Mouse (Mus musculus) neural tube, embryonic 12.5 days (tissue): ENCODE results near the gene Rars. TPM values are rescaled to one million over a fixed set of nuclear protein-coding genes. Genes with fewer than 3 reads are reported as not detected.

Experiments used
- ATAC-seq: fragments of 200-750 bp; cut with Nextera tagmentation; 2 replicates; pipeline ENCODE4 v1.8.0; 2017; ENCODE audit warnings: low read depth, mild to moderate bottlenecking, moderate TSS enrichment, moderate library complexity; ENCODE audit not compliant: low FRiP score
- H3K27ac ChIP-seq: fragments of 300-500 bp; sonication (generic); 2 replicates; pipeline ENCODE4 v1.5.1; 2016
- H3K27me3 ChIP-seq: fragments of 300-500 bp; sonication (generic); replicated peaks from 2 replicates; pipeline ENCODE4 v1.6.1; 2016; ENCODE audit warnings: mild to moderate bottlenecking
- H3K36me3 ChIP-seq: fragments of 300-500 bp; sonication (generic); 2 replicates; pipeline ENCODE4 v1.6.1; 2016; ENCODE audit warnings: mild to moderate bottlenecking
- H3K4me1 ChIP-seq: fragments of 300-500 bp; sonication (generic); 2 replicates; pipeline ENCODE4 v1.6.1; 2016
- H3K4me2 ChIP-seq: fragments of 300-500 bp; sonication (generic); replicated peaks from 2 replicates; pipeline ENCODE4 v1.6.1; 2016; ENCODE audit warnings: mild to moderate bottlenecking
- H3K4me3 ChIP-seq: fragments of 300-500 bp; sonication (generic); 2 replicates; pipeline ENCODE4 v1.5.1; 2016
- H3K9ac ChIP-seq: fragments of 300-500 bp; sonication (generic); 2 replicates; pipeline ENCODE4 v1.6.1; 2016; ENCODE audit warnings: mild to moderate bottlenecking
- H3K9me3 ChIP-seq: fragments of 300-500 bp; sonication (generic); 2 replicates; pipeline ENCODE4 v1.6.1; 2016; ENCODE audit warnings: mild to moderate bottlenecking
- WGBS: fragments of 180-500 bp; shearing (Covaris S2); methylation state at CpG from one replicate; pipeline ENCODE4 v1.1.7; 2016; 5-methylcytosine and 5-hydroxymethylcytosine counted together
- microRNA counts: library from miRNA; unstranded; fragments of <30 nt; microRNA quantifications from one replicate; lab custom pipeline; 2017
- microRNA-seq: library from miRNA; unstranded; fragments of <30 nt; microRNA quantifications from one replicate; pipeline ENCODE4, GENCODE M21; 2017
- polyA plus RNA-seq: library from polyadenylated mRNA; unstranded; fragments of >200 nt; fragmentation: Nextera tagmentation; extraction: Ambion mirVana; gene quantifications from 2 replicates; pipeline ENCODE4 v1.2.1, GENCODE M21; 2016

Rars gene
- polyA plus RNA-seq, 1 experiment from 2014 or later = 91.6 TPM

DNA sequence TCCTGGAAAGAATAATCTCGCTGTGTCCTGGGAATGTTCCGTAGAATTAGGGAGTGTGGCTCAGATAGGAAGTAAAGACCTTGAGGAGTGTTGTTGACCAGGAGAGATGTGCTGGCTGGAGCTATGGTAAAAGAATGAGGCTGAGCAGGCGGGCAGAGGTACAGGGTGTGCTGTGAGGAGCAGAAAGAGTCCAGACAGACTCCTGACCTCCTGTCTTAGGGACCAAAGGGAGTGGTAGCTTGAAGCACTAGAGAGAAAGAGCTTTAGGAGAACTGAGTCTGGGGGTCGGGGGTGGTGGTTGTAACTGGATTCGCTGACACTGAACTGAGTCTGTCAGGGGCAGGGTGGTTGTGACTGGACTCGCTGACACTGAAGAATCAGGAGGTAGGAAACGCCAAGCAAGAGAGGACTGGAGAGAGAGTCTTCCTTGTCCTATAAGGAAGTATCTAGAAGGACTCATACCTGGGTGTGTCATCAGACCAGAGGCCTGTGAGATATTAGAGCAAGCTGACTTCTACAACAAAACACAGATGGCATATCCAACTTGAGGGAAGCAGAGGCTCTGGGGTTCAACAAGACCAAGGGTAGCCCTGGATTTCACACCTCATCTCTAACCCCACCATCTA, 74.2 kb downstream of the Rars start:
- no peak overlapping the region for H3K9ac ChIP-seq
- no peaks in the 10 kb centered on the region for H3K4me1 ChIP-seq
- WGBS = 86% methylated on average over 7 of the region's 7 CpGs

More for the DNA sequence above, 74.2 kb downstream of the Rars start:
- H3K27ac ChIP-seq = no peak overlapping the region
- H3K4me3 ChIP-seq = no peak overlapping the region
- no peaks in the 10 kb centered on the region for H3K27me3 ChIP-seq
- H3K9me3 ChIP-seq = no peaks in the 10 kb centered on the region
- no peak for ATAC-seq
- H3K36me3 ChIP-seq = no peaks in the 10 kb centered on the region
- H3K4me2 ChIP-seq = no peak overlapping the region

MicroRNAs encoded within 50 kb of the gene (microRNA counts, 519-probe panel; counts per million panel counts)
- 6,594 counts per million, percentile 93 among the panel's probes with 10 or more counts for microRNA mmu-miR-103 (lab: Ali Mortazavi, UCI)

Small RNA genes within 50 kb of the gene (microRNA-seq; reads per million reads assigned to microRNA genes)
- 1.3 reads per million for gene Mir103-1

Other genes starting within 250 kb of the Rars start
- 27.5 and 28.7 TPM in 2 replicates for gene Pank3, start 65.0 kb downstream of the Rars start, polyA plus RNA-seq
- gene Fbll1, start 35.6 kb downstream of the Rars start, polyA plus RNA-seq = 16.0 and 16.4 TPM in 2 replicates
- gene Wwc1, start 146.0 kb upstream of the Rars start, polyA plus RNA-seq = 13.6 and 15.5 TPM in 2 replicates